Mouse (Mus musculus) cerebellum, adult 18-20 months (tissue): Measurements from ENCODE around the gene Kcnmb3.
A peak's percentile ranks its signal among the peaks of the same experiment; 100 is the strongest.

ENCODE experiments used
- DNase-seq, 2 experiments: peaks; one replicate each; pipeline ENCODE4 v3.0.0; 2021

The Kcnmb3 gene

GRCm38 (mm10) chr3:32428921-32429320 lies 63.1 kb downstream of the Kcnmb3 start:
- peak in 1 of 2 experiments; percentile 14 for DNase-seq

- no peak for DNase-seq
These were observed 63.7 kb downstream of the Kcnmb3 start for GRCm38 (mm10) chr3:32428361-32428760.

- no peak for DNase-seq
These were observed 64.3 kb downstream of the Kcnmb3 start for GRCm38 (mm10) chr3:32427695-32428094.
